Mouse (Mus musculus): Measurements from ENCODE around the gene Tbc1d7. TPM values are rescaled to one million over a fixed set of nuclear protein-coding genes. Genes with fewer than 3 reads are reported as not detected.

Tbc1d7 gene
- polyA plus RNA-seq, 1 experiment from 2014 or later, result 12.9 TPM

DNA sequence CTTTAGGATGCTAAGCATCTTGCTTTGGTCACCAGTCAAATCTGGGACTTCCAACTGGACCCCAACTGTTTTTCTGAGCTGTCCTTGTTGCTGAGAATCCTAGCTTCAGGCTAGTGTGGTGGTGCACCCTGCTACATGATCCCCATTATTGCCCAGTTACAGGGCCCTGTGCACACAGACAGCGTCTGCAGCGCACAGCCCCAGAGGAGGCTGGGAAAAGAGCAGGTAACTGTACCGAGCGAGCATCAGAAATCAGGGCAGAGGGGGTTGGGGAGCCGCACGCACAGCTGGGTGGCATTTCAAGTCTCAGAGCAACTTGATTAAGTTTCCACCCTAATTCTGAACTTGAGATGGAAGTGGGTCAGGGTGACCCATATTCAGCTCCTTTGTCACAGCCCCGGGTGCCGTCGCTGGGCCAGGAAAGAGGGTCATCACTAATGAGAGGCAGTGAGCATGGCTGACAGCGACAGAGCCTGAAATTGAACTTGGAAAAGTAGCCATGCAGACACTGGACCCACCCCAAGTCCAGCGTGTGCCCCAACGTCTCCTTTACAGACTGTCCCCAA is 34.9 kb upstream of the Tbc1d7 start:
- H3K9ac ChIP-seq (replicated peaks), result no peak overlapping the region
- ATAC-seq (no peak), DNase-seq (no peak)
- WGBS (ENCODE audit: insufficient replicate concordance), result 87% methylated on average over 12 of the region's 12 CpGs
- H3K4me3 ChIP-seq (ENCODE audit: low read depth, low read length), result no peak overlapping the region
- no peak for TF ChIP-seq CTCF (IDR thresholded peaks at IDR 0.05; ENCODE audit: low read depth)
- no peak for TF ChIP-seq EP300 (IDR thresholded peaks at IDR 0.05; ENCODE audit: low read depth)
- no peaks in the 10 kb centered on the region for H3K36me3 ChIP-seq (replicated peaks; ENCODE audit: insufficient read depth, low read length)
- H3K4me1 ChIP-seq (ENCODE audit: insufficient read depth), result peaks cover 30% of the 10 kb centered on the region
- H3K27me3 ChIP-seq (ENCODE audit: insufficient read depth, low read length), result no peaks in the 10 kb centered on the region
- no peaks in the 10 kb centered on the region for H3K9me3 ChIP-seq (ENCODE audit: low read length)
- no peak overlapping the region for H3K4me2 ChIP-seq (ENCODE audit: low read depth, low read length)
- H3K27ac ChIP-seq (ENCODE audit: low read depth), result no peak overlapping the region

DNA sequence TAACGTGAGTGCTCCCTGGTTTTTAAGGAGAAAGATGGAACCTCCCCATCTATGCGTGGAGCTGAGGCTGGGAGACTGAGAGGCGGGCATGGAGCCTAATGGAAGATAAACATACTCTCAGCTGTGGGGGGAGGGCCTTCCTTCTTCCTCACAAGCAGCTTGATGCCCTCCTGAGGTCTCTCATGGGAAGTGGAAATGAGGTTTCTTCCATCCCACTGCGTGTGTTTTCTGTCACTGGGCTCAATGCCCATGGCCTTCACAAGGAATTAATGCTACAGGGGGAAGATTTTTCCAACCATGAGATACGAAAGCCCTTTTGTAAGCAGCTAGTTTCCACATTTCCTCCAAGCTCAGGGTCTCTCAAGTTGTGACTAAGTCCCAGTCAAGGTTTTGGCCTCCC is 32.3 kb upstream of the Tbc1d7 start:
- Histone ChIP-seq H3K4me1 (ENCODE audit: insufficient read depth) (peaks cover 12% of the 10 kb centered on the region), H3K4me2 (ENCODE audit: low read depth, low read length) (no peak overlapping the region), H3K27me3 (ENCODE audit: insufficient read depth, low read length) (no peaks in the 10 kb centered on the region), H3K36me3 (replicated peaks; ENCODE audit: insufficient read depth, low read length) (peaks cover 9% of the 10 kb centered on the region; the same call in 1 of the 2 replicates), H3K9ac (replicated peaks) (no peak overlapping the region), H3K9me3 (ENCODE audit: low read length) (no peaks in the 10 kb centered on the region), H3K4me3 (ENCODE audit: low read depth, low read length) (no peak overlapping the region), H3K27ac (ENCODE audit: low read depth) (no peak overlapping the region)
- DNase-seq (no peak), ATAC-seq (no peak)
- TF ChIP-seq EP300 (IDR thresholded peaks at IDR 0.05; ENCODE audit: low read depth) (no peak), CTCF (IDR thresholded peaks at IDR 0.05; ENCODE audit: low read depth) (no peak)
- WGBS (ENCODE audit: insufficient replicate concordance), result 48% methylated on average over 5 of the region's 5 CpGs

DNA sequence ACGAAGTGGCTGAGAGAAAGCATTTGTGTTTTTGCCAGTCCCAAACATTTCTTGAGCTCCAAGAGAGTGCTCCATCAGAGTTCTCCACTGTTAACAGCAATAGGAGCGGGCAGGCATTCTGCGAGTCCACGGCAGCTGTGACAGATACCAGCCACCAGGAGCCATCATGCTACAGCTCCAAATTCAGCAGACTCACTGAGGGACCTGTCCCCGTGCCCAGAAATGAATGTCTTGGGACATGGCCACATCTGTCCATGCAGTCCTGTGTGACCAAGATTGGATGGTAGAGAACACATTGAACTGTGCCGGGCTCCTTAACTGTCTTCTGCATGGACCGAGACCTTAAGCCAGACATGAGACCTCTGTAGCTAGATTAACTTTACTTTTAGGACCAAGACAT is 31.9 kb upstream of the Tbc1d7 start:
- WGBS (ENCODE audit: insufficient replicate concordance), result 76% methylated on average over 7 of the region's 7 CpGs
- H3K27me3 ChIP-seq (ENCODE audit: insufficient read depth, low read length), result no peaks in the 10 kb centered on the region
- H3K9ac ChIP-seq (replicated peaks), result no peak overlapping the region
- H3K27ac ChIP-seq (ENCODE audit: low read depth), result no peak overlapping the region
- peaks cover 9% of the 10 kb centered on the region; the same call in 1 of the 2 replicates for H3K36me3 ChIP-seq (replicated peaks; ENCODE audit: insufficient read depth, low read length)
- ATAC-seq, result no peak
- no peaks in the 10 kb centered on the region for H3K9me3 ChIP-seq (ENCODE audit: low read length)
- TF ChIP-seq EP300 (IDR thresholded peaks at IDR 0.05; ENCODE audit: low read depth), result no peak
- no peak for TF ChIP-seq CTCF (IDR thresholded peaks at IDR 0.05; ENCODE audit: low read depth)
- no peak overlapping the region for H3K4me3 ChIP-seq (ENCODE audit: low read depth, low read length)
- H3K4me1 ChIP-seq (ENCODE audit: insufficient read depth), result peaks cover 10% of the 10 kb centered on the region
- no peak overlapping the region for H3K4me2 ChIP-seq (ENCODE audit: low read depth, low read length)
- DNase-seq, result no peak

DNA sequence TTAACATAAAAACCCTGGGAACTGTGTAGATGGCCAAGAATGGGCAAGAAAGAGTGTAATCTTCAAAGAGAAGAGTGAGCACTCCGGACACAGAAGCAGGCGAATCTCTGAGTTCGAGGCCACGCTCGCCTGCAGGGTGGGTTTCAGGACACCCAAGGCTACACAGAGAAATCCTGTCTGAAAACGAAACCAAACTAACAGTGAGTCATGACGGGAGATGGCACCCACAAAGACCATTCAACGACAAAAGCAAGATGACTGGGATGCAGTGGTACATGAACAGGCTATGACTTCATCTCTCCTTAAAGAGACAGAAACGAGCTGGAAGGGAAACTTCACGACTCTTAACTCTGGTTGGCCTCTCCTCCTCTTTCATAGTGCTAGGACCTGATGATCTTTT is 31.1 kb upstream of the Tbc1d7 start:
- Histone ChIP-seq H3K27ac (ENCODE audit: low read depth) (no peak overlapping the region), H3K36me3 (replicated peaks; ENCODE audit: insufficient read depth, low read length) (peaks cover 9% of the 10 kb centered on the region; the same call in 1 of the 2 replicates), H3K9ac (replicated peaks) (no peak overlapping the region), H3K27me3 (ENCODE audit: insufficient read depth, low read length) (no peaks in the 10 kb centered on the region), H3K9me3 (ENCODE audit: low read length) (no peaks in the 10 kb centered on the region), H3K4me3 (ENCODE audit: low read depth, low read length) (no peak overlapping the region), H3K4me2 (ENCODE audit: low read depth, low read length) (no peak overlapping the region), H3K4me1 (ENCODE audit: insufficient read depth) (peaks cover 10% of the 10 kb centered on the region)
- ATAC-seq (no peak), DNase-seq (no peak)
- 74% methylated on average over 10 of the region's 10 CpGs for WGBS (ENCODE audit: insufficient replicate concordance)
- TF ChIP-seq CTCF (IDR thresholded peaks at IDR 0.05; ENCODE audit: low read depth) (no peak), EP300 (IDR thresholded peaks at IDR 0.05; ENCODE audit: low read depth) (no peak)

DNA sequence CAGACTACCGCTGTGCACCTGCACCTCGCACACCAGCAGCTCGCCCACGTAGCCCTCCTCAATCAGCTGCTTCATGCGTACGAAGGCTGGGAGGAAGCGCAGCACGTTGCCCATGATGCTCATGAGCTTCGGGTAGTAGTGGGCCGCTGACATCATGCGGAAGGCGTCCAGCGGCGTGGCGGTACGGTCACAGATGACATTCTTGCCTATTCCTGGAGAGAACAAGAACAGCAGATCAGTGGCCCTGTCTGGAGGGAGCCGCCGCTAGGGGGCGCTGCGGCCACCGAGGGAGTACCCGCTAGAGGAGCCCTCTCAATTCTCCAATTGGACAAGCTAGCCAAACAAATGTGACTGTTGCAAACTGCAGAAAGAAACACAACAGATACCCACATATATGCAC is 29.7 kb upstream of the Tbc1d7 start:
- Histone ChIP-seq H3K9ac (replicated peaks) (no peak overlapping the region), H3K27me3 (ENCODE audit: insufficient read depth, low read length) (no peaks in the 10 kb centered on the region), H3K36me3 (replicated peaks; ENCODE audit: insufficient read depth, low read length) (peaks cover 9% of the 10 kb centered on the region; the same call in 1 of the 2 replicates), H3K4me3 (ENCODE audit: low read depth, low read length) (no peak overlapping the region), H3K27ac (ENCODE audit: low read depth) (no peak overlapping the region), H3K4me2 (ENCODE audit: low read depth, low read length) (no peak overlapping the region), H3K4me1 (ENCODE audit: insufficient read depth) (peaks cover 17% of the 10 kb centered on the region), H3K9me3 (ENCODE audit: low read length) (no peaks in the 10 kb centered on the region)
- DNase-seq (peak; percentile 81), ATAC-seq (peak; percentile 58)
- TF ChIP-seq CTCF (IDR thresholded peaks at IDR 0.05; ENCODE audit: low read depth) (peak; percentile 85), EP300 (IDR thresholded peaks at IDR 0.05; ENCODE audit: low read depth) (no peak)
- WGBS (ENCODE audit: insufficient replicate concordance), result 60% methylated on average over 22 of the region's 22 CpGs

DNA sequence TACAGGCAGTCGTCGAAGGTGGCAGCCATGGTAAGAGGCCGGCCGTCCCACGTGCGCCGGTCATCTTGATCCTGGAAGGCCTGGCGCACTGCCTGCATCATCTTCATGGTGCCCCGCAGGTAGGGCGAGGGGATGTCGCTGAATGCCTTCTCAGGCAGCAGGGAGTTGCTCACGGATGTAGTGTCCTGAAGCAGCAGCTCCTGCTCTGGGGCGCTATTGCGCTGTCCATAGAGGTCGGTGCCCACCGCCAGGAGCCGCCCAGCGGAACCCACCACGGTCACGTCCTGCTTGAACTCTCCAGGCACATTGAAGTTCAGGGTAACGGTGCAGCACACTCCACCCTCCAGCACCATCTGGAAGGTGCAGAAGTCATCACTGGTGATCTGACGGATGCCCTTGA is 29.2 kb upstream of the Tbc1d7 start:
- H3K4me2 ChIP-seq (ENCODE audit: low read depth, low read length), result no peak overlapping the region
- ATAC-seq (no peak), DNase-seq (no peak)
- H3K36me3 ChIP-seq (replicated peaks; ENCODE audit: insufficient read depth, low read length), result peaks cover 9% of the 10 kb centered on the region; the same call in 1 of the 2 replicates
- peaks cover 20% of the 10 kb centered on the region for H3K4me1 ChIP-seq (ENCODE audit: insufficient read depth)
- H3K4me3 ChIP-seq (ENCODE audit: low read depth, low read length), result no peak overlapping the region
- TF ChIP-seq CTCF (IDR thresholded peaks at IDR 0.05; ENCODE audit: low read depth) (no peak), EP300 (IDR thresholded peaks at IDR 0.05; ENCODE audit: low read depth) (no peak)
- H3K9ac ChIP-seq (replicated peaks), result no peak overlapping the region
- H3K27me3 ChIP-seq (ENCODE audit: insufficient read depth, low read length), result no peaks in the 10 kb centered on the region
- H3K9me3 ChIP-seq (ENCODE audit: low read length), result no peaks in the 10 kb centered on the region
- WGBS (ENCODE audit: insufficient replicate concordance), result 89% methylated on average over 22 of the region's 22 CpGs
- no peak overlapping the region for H3K27ac ChIP-seq (ENCODE audit: low read depth)
